Mouse (Mus musculus) liver, embryonic 16.5 days (tissue): ENCODE data around the gene Ass1. TPM values are rescaled to one million over a fixed set of nuclear protein-coding genes. Genes with fewer than 3 reads are reported as not detected.

ENCODE experiments used
- ATAC-seq: fragments of 200-750 bp; cut with Nextera tagmentation; 2 replicates; pipeline ENCODE4 v1.8.0; 2017; ENCODE audit warnings: low read depth, mild to moderate bottlenecking, moderate number of reproducible peaks, moderate library complexity
- H3K27ac ChIP-seq: fragments of 300-500 bp; sonication (generic); 2 replicates; pipeline ENCODE4 v1.5.1; 2014; ENCODE audit warnings: mild to moderate bottlenecking, low read length
- H3K27me3 ChIP-seq: fragments of 300-500 bp; sonication (generic); 2 replicates; pipeline ENCODE4 v1.6.1; 2014; ENCODE audit warnings: low read depth, low read length, mixed read lengths; ENCODE audit not compliant: control insufficient read depth, insufficient read depth
- H3K36me3 ChIP-seq: fragments of 300-500 bp; sonication (generic); 2 replicates; pipeline ENCODE4 v1.6.1; 2014; ENCODE audit warnings: mild to moderate bottlenecking; ENCODE audit not compliant: control insufficient read depth, insufficient read depth
- H3K4me1 ChIP-seq: fragments of 300-500 bp; sonication (generic); 2 replicates; pipeline ENCODE4 v1.6.1; 2014; ENCODE audit warnings: low read depth, low read length, mixed read lengths; ENCODE audit not compliant: control insufficient read depth
- H3K4me2 ChIP-seq: fragments of 300-500 bp; sonication (generic); 2 replicates; pipeline ENCODE4 v1.6.1; 2014; ENCODE audit warnings: low read depth, low read length, mixed read lengths
- H3K4me3 ChIP-seq: fragments of 300-500 bp; sonication (generic); 2 replicates; pipeline ENCODE4 v1.5.1; 2014; ENCODE audit warnings: low read depth, mild to moderate bottlenecking, low read length
- H3K9ac ChIP-seq: fragments of 300-500 bp; sonication (generic); 2 replicates; pipeline ENCODE4 v1.6.1; 2014; ENCODE audit warnings: low read depth, low read length
- H3K9me3 ChIP-seq: fragments of 300-500 bp; sonication (generic); replicated peaks from 2 replicates; pipeline ENCODE4 v1.6.1; 2016; ENCODE audit warnings: low read length; ENCODE audit not compliant: control insufficient read depth
- WGBS: fragments of 180-500 bp; shearing (Covaris S2); extraction: QIAGEN DNeasy Blood & Tissue Kit; methylation state at CpG from one replicate; pipeline ENCODE4 v1.1.7; 2014; ENCODE audit not compliant: insufficient replicate concordance; 5-methylcytosine and 5-hydroxymethylcytosine counted together
- polyA plus RNA-seq: library from polyadenylated mRNA; unstranded; fragments of >200 nt; fragmentation: Nextera tagmentation; extraction: Ambion mirVana; gene quantifications from 2 replicates; pipeline ENCODE4 v1.2.1, GENCODE M21; 2015

Ass1 gene
- polyA plus RNA-seq, 1 experiment from 2014 or later: 480 TPM

DNA sequence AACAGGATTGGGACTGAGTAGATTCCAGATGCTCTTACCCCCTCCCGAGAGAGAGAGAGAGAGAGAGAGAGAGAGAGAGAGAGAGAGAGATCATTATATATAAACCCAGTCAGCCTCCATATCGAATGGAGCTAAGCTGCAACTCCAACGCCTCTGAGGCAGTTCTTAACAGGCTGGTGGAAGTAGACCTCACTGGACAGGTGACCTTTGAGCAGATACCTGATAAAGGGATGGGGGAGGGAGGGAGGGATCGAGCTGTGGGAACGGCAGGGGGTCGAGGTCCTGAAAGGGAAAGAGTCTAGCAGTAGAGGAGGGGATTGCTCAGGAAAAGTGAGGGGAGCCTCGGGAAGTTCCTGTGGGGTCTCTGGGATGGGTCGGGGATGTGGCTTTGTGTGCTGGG lies 8.0 kb upstream of the Ass1 start:
- H3K9ac ChIP-seq: no peak overlapping the region
- H3K27me3 ChIP-seq: peaks cover 9% of the 10 kb centered on the region
- H3K4me1 ChIP-seq: peaks cover 4% of the 10 kb centered on the region
- peak overlapping the region; percentile 42; the same call in 1 of the 2 replicates for H3K27ac ChIP-seq
- H3K36me3 ChIP-seq: no peaks in the 10 kb centered on the region
- 37% methylated on average over 8 of the region's 8 CpGs for WGBS
- no peak for ATAC-seq
- no peak overlapping the region for H3K4me2 ChIP-seq
- no peak overlapping the region for H3K4me3 ChIP-seq
- no peaks in the 10 kb centered on the region for H3K9me3 ChIP-seq

DNA sequence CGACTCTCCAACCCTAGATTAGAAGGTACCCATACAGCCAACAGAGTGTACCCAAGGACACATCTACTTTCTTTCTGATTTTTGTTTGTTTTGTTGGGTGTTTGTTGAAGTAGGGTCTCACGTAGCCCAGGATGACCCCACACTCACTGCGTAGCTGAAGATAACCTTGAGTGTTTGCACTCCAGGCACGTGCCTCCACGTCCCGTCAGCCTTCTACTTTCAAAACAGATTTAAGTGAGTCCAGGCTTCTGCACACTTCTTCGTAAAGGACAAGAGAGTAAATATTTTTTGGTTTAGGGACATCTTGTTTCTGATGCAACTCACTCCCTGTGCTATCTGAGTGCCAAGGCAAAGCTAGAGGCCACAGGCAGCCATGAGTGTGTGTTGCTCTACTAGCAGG lies 6.8 kb upstream of the Ass1 start:
- Histone ChIP-seq H3K4me1 (peaks cover 4% of the 10 kb centered on the region), H3K4me3 (no peak overlapping the region), H3K9me3 (no peaks in the 10 kb centered on the region), H3K27me3 (peaks cover 9% of the 10 kb centered on the region), H3K27ac (peak overlapping the region; percentile 77), H3K4me2 (no peak overlapping the region), H3K36me3 (no peaks in the 10 kb centered on the region), H3K9ac (no peak overlapping the region)
- no peak for ATAC-seq
- 56% methylated on average over 7 of the region's 7 CpGs for WGBS

DNA sequence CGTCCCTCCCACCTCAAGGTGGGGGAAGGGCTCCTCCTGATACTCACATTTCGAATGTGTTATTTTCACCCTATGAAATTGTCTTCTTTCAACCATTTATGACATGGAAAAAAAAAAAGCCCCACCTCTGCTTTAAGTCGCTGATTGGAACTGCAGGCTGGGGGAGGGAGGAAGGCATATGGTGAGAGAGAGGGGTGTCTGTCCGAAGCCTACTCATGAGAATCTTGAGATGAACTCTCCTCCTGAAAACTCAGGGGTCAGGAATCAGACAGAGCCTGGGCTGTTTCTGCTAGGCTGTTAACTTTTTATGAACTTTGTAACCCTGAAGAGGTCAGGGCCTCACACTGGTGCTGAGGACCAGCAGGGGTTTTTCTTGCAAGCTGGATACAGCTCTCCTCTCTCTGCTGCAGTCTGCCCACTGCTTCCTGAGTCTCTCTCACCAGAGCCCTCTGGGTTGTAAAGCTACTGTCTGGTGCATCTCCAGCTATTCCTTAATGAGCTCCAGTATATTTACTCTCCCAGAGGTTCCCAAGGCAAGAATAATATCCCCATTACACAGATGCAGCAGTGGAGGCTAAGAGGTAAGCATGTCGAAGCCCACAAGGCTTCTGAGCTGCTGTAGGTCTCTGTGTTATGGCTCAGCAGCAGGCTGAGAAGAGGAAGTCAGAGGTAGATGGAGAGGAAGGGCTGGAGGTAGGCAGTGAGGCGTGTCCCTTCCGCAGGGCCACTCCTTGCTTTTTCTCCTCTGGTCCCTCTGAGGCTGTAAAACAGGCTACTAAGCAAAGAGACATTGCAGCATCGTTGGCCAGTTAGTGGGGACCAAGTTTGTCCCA lies 6.1 kb upstream of the Ass1 start:
- no peak overlapping the region for H3K4me2 ChIP-seq
- no peak overlapping the region for H3K4me3 ChIP-seq
- H3K36me3 ChIP-seq: no peaks in the 10 kb centered on the region
- peaks cover 4% of the 10 kb centered on the region for H3K4me1 ChIP-seq
- peak overlapping the region; percentile 77 for H3K27ac ChIP-seq
- no peaks in the 10 kb centered on the region for H3K9me3 ChIP-seq
- peaks cover 13% of the 10 kb centered on the region for H3K27me3 ChIP-seq
- ATAC-seq: no peak
- WGBS: 19% methylated on average over 8 of the region's 8 CpGs
- no peak overlapping the region for H3K9ac ChIP-seq

DNA sequence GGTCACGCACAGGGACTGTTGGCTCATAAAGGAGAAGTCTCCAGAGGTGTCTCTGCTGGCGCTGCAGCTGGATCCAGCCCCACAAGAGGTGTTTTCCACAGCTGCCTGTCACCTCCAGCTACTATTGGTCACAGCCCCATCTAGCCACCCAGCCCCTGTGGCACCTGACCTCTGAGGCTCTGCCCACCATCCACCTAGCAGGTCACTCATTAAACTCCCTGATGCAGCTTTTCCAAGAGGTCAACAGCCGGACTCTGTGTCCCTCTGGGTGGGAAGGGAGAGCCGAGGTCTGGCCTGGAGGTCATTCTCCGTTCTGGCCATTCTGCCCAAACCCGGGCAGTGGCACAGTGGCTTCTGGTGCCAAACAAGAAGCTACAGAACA lies 5.5 kb upstream of the Ass1 start:
- no peak overlapping the region for H3K4me3 ChIP-seq
- H3K4me2 ChIP-seq: no peak overlapping the region
- H3K9ac ChIP-seq: 0 out of 2 replicates have a peak overlapping the region, but pooled peaks have one; percentile 15
- H3K4me1 ChIP-seq: peaks cover 4% of the 10 kb centered on the region
- WGBS: 40% methylated on average over 6 of the region's 6 CpGs
- H3K9me3 ChIP-seq: no peaks in the 10 kb centered on the region
- no peaks in the 10 kb centered on the region for H3K36me3 ChIP-seq
- peak overlapping the region; percentile 83 for H3K27ac ChIP-seq
- ATAC-seq: peak; percentile 80
- H3K27me3 ChIP-seq: peaks cover 13% of the 10 kb centered on the region

DNA sequence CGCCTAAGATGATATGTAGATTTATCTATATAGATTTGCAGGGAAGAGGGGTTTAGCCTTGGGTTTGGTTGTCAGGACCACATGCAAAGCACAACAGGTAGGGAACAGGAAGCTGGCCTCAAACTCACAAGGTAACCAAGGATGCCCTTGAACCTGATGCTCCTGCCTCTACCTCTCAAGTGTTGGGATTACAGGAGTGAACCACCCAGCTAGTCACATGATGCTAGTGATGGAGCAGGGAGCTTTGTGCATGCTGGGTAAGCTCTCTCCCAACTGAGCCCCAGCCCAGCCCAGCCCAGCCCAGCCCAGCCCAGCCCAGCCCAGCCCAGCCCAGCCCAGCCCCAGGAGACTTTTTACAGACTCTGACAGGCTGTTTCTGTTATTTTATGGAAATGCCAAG lies 2.5 kb upstream of the Ass1 start:
- Histone ChIP-seq H3K4me3 (no peak overlapping the region), H3K4me2 (no peak overlapping the region), H3K27ac (no peak overlapping the region), H3K9ac (no peak overlapping the region), H3K27me3 (peaks cover 4% of the 10 kb centered on the region; the same call in 1 of the 2 replicates), H3K36me3 (no peaks in the 10 kb centered on the region), H3K9me3 (no peaks in the 10 kb centered on the region), H3K4me1 (peaks cover 2% of the 10 kb centered on the region)
- 42% methylated on average over 1 of the region's 1 CpGs for WGBS
- ATAC-seq: no peak

DNA sequence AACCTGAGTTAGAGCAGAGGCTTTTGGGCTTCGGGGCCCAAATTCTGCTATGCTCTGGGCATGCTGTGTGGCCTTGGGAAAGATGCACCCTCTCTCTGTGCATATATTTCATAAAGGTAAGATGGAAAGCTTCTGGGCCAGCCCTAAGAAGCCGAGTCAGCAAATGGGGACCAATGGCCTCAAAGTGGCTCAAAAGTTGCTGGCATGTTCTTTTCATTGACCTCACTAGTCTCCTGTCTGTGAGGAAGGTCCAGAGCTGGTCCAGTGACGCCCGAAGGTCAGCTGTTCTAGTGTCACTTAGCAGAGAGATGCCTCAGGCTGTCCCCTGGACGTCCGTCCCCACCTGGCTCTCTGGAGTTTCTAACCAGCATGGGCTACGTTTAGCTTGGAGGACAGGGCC lies 1.1 kb upstream of the Ass1 start:
- Histone ChIP-seq H3K4me2 (no peak overlapping the region), H3K36me3 (no peaks in the 10 kb centered on the region), H3K9ac (no peak overlapping the region), H3K9me3 (no peaks in the 10 kb centered on the region), H3K4me1 (peaks cover 2% of the 10 kb centered on the region), H3K27ac (no peak overlapping the region), H3K27me3 (peaks cover 4% of the 10 kb centered on the region; the same call in 1 of the 2 replicates), H3K4me3 (no peak overlapping the region)
- 77% methylated on average over 7 of the region's 7 CpGs for WGBS
- ATAC-seq: no peak

DNA sequence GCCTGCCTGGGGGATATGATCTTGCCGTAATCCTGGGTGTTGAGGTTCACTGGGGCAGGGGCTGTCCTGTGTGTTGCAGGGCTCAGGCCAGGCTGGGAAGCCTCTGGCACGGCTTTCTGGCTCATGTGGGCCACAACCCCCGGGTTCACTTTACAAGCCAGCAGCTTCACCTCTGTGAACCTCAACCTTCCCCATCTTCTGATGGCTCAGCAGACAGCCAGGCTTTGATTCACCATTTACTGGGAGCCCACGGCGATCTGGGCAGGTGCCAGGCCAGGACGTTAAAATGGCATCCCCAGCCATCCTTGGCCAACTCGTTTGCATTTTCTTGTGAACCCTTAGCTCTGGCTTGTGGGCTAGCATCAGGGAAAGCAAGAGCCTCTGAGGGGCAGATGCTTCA lies 527 bp upstream of the Ass1 start:
- Histone ChIP-seq H3K9me3 (no peaks in the 10 kb centered on the region), H3K9ac (0 out of 2 replicates have a peak overlapping the region, but pooled peaks have one; percentile 16), H3K4me1 (peaks cover 2% of the 10 kb centered on the region), H3K27ac (no peak overlapping the region), H3K27me3 (peaks cover 4% of the 10 kb centered on the region; the same call in 1 of the 2 replicates), H3K4me2 (peak overlapping the region; percentile 65), H3K36me3 (no peaks in the 10 kb centered on the region), H3K4me3 (peak overlapping the region; percentile 63)
- WGBS: 32% methylated on average over 7 of the region's 7 CpGs
- no peak for ATAC-seq

DNA sequence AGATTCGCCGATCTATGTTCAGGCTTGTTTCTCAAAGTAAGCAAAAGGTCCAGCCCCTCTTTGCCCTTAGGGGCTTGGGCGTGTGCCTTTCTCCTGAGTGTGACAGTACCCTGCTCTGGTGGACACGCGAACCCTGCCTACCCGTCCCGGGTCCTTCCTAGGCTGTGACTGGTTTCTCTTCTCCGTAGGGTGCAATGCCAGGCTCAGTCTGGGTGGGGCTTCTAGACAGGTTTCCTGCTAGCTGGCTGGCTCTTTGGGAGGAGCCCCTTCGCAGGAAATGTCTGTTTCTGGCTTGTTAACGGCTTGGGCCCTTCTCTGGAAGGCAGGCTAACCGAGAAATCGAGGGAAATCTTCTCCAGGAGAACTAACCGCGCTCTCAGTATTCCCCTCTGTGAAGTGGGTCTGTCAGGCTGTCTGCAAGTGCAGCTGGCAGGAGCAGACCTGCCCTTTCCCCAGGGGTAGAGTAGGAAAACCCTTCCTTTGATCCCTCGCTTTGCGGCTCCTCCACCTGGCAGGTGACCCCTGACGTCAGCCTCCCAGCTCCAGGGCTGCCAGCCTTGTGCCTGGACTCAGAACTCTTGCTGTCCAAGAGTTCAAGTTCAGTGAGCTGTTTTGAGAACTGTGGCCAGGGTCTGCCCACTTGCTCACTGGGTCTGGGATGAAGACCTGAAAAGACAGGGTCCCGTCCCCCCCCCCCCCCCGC lies 827 bp downstream of the Ass1 start:
- H3K27me3 ChIP-seq: peaks cover 4% of the 10 kb centered on the region; the same call in 1 of the 2 replicates
- peak overlapping the region; percentile 63 for H3K4me3 ChIP-seq
- H3K27ac ChIP-seq: peak overlapping the region; percentile 63
- H3K36me3 ChIP-seq: no peaks in the 10 kb centered on the region
- H3K4me1 ChIP-seq: no peaks in the 10 kb centered on the region; the same call in none of the 2 replicates
- no peak for ATAC-seq
- peak overlapping the region; percentile 61 for H3K9ac ChIP-seq
- no peaks in the 10 kb centered on the region for H3K9me3 ChIP-seq
- WGBS: 2% methylated on average over 17 of the region's 19 CpGs
- H3K4me2 ChIP-seq: peak overlapping the region; percentile 65

DNA sequence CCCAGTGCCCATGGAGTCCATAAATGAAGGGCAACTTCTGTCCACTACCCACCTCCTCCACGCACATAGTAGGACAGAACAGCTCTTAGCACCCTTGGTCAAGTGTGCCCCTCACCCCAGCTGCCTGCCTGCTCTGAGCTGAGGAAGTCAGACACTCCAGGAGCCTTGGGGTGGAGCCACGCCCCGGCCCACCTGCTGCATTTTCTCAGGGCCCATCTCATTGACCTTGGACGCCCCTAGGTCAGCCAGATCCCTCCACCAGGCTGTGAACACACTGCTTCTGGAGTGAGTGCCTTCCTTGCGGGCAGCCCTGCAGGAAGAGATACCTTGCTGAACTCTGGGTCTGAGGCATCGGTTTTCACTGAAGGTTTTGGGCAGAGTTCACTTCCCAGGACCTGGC lies 1.6 kb downstream of the Ass1 start:
- ATAC-seq: no peak
- peak overlapping the region; percentile 65 for H3K4me2 ChIP-seq
- 33% methylated on average over 6 of the region's 6 CpGs for WGBS
- no peak overlapping the region for H3K27ac ChIP-seq
- H3K27me3 ChIP-seq: peaks cover 4% of the 10 kb centered on the region; the same call in 1 of the 2 replicates
- H3K9ac ChIP-seq: no peak overlapping the region; the same call in 1 of the 2 replicates
- no peaks in the 10 kb centered on the region for H3K36me3 ChIP-seq
- no peaks in the 10 kb centered on the region; the same call in none of the 2 replicates for H3K4me1 ChIP-seq
- H3K9me3 ChIP-seq: no peaks in the 10 kb centered on the region
- peak overlapping the region; percentile 63 for H3K4me3 ChIP-seq
